Mouse (Mus musculus): ENCODE measurements around the gene Adamtsl2.

DNA sequence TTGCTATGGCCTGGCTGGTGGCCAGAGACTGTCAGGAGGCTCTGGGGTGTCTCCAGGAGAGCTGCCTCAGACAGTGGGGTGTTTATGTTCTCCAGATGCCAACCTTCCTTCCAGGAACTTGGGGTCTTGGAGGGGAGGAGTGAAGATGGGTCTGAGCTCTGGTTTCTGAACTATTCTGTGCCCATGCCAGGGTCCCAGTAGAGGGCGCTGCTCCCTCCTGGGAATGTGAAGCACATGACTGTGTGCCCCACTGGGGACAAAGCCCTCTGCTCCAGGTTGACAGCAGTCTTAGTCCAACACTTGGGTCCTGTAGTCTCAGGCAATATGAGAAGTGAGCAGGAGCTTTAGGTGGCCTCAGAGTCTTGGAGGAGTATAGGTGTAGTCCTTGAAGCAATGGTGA lies 39.9 kb upstream of the Adamtsl2 start:
- TF ChIP-seq POLR2A (IDR thresholded peaks at IDR 0.05; ENCODE audit: insufficient read depth, low read depth, low read length) (no peak), CTCF (IDR thresholded peaks at IDR 0.05) (peak; percentile 42)
